Mouse (Mus musculus) thymus, adult 2 months (tissue): ENCODE results near the gene Dbf4. TPM values are rescaled to one million over a fixed set of nuclear protein-coding genes. Genes with fewer than 3 reads are reported as not detected.
A peak's percentile ranks its signal among the peaks of the same experiment; 100 is the strongest.

Experiments used
- DNase-seq: peaks from one replicate; pipeline ENCODE4 v3.0.0; 2021
- H3K27ac ChIP-seq: fragments of 200-500 bp; 2 replicates; pipeline ENCODE4 v1.5.1; 2012; ENCODE audit warnings: low read length, control low read depth; ENCODE audit not compliant: control insufficient read depth, insufficient read depth
- H3K27me3 ChIP-seq: fragments of 200-500 bp; 2 replicates; pipeline ENCODE4 v1.6.1; 2012; ENCODE audit warnings: mild to moderate bottlenecking, low read length, moderate library complexity, mixed read lengths; ENCODE audit not compliant: control insufficient read depth, insufficient read depth
- H3K36me3 ChIP-seq: fragments of 200-500 bp; 2 replicates; pipeline ENCODE4 v1.6.1; 2012; ENCODE audit warnings: mild to moderate bottlenecking, low read length, moderate library complexity; ENCODE audit not compliant: control insufficient read depth, insufficient read depth
- H3K4me1 ChIP-seq: fragments of 200-500 bp; replicated peaks from 2 replicates; pipeline ENCODE4 v1.6.1; 2012; ENCODE audit warnings: low read length; ENCODE audit not compliant: control insufficient read depth, insufficient read depth
- H3K4me3 ChIP-seq: fragments of 200-500 bp; 2 replicates; pipeline ENCODE4 v1.5.1; 2012; ENCODE audit warnings: mild to moderate bottlenecking, low read length, control low read depth, moderate library complexity; ENCODE audit not compliant: control insufficient read depth, insufficient read depth
- CTCF ChIP-seq: fragments of 200-500 bp; IDR thresholded peaks from 2 replicates; pipeline ENCODE4 v1.5.1; 2012; ENCODE audit warnings: mild to moderate bottlenecking, control low read depth, low read length, moderate library complexity, borderline replicate concordance; ENCODE audit not compliant: control insufficient read depth, poor library complexity, insufficient read depth; ENCODE audit errors: extremely low read depth
- POLR2A ChIP-seq: fragments of 200-500 bp; IDR thresholded peaks from 2 replicates; pipeline ENCODE4 v1.6.1; 2012; ENCODE audit warnings: mild to moderate bottlenecking, low read length, control low read depth, moderate library complexity; ENCODE audit not compliant: control insufficient read depth, poor library complexity, insufficient read depth; ENCODE audit errors: extremely low read depth
- WGBS: fragments of 180-500 bp; shearing (Covaris S2); methylation state at CpG from one replicate; pipeline ENCODE4 v1.1.7; 2018; 5-methylcytosine and 5-hydroxymethylcytosine counted together
- polyA plus RNA-seq: library from polyadenylated mRNA; depleted of rRNA; stranded (reverse); fragments of >200 nt; gene quantifications from 2 replicates; pipeline ENCODE4 v1.2.3, GENCODE M21; 2012

The Dbf4 gene
- polyA plus RNA-seq, 1 experiment = 19.3 TPM

GRCm38 (mm10) chr5:8424116-8424515 is 1.6 kb upstream of the Dbf4 start:
- Histone ChIP-seq H3K27ac (no peak overlapping the region), H3K4me3 (no peak overlapping the region), H3K27me3 (no peaks in the 10 kb centered on the region), H3K36me3 (peaks cover 3% of the 10 kb centered on the region; the same call in 1 of the 2 replicates), H3K4me1 (peaks cover 5% of the 10 kb centered on the region)
- DNase-seq = no peak
- WGBS = 53% methylated on average over 7 of the region's 7 CpGs
- TF ChIP-seq CTCF (no peak), POLR2A (no peak)

- no peaks in the 10 kb centered on the region for H3K27me3 ChIP-seq
- no peak for DNase-seq
- TF ChIP-seq CTCF (no peak), POLR2A (no peak)
- H3K27ac ChIP-seq = no peak overlapping the region
- WGBS = 4% methylated on average over 40 of the region's 40 CpGs
- peaks cover 3% of the 10 kb centered on the region; the same call in 1 of the 2 replicates for H3K36me3 ChIP-seq
- H3K4me1 ChIP-seq = peaks cover 5% of the 10 kb centered on the region
- H3K4me3 ChIP-seq = peak overlapping the region; percentile 62
Observed at GRCm38 (mm10) chr5:8422932-8423928, 714 bp upstream of the Dbf4 start.

- peaks cover 8% of the 10 kb centered on the region for H3K4me1 ChIP-seq
- WGBS = 42% methylated on average over 3 of the region's 3 CpGs
- TF ChIP-seq CTCF (no peak), POLR2A (no peak)
- H3K27me3 ChIP-seq = no peaks in the 10 kb centered on the region
- DNase-seq = no peak
- no peak overlapping the region for H3K27ac ChIP-seq
- peaks cover 9% of the 10 kb centered on the region for H3K36me3 ChIP-seq
- H3K4me3 ChIP-seq = no peak overlapping the region
Observed at GRCm38 (mm10) chr5:8421424-8421823, 1.1 kb downstream of the Dbf4 start.

GRCm38 (mm10) chr5:8417443-8417842 is 5.1 kb downstream of the Dbf4 start:
- WGBS = 74% methylated on average over 1 of the region's 1 CpGs
- no peak for DNase-seq
- no peak for TF ChIP-seq CTCF
- peaks cover 12% of the 10 kb centered on the region for H3K36me3 ChIP-seq
- no peak overlapping the region for H3K27ac ChIP-seq
- no peaks in the 10 kb centered on the region for H3K27me3 ChIP-seq
- no peak overlapping the region for H3K4me3 ChIP-seq
- H3K4me1 ChIP-seq = peaks cover 4% of the 10 kb centered on the region; the same call in 1 of the 2 replicates

- 72% methylated on average over 3 of the region's 3 CpGs for WGBS
- Histone ChIP-seq H3K4me1 (peaks cover 4% of the 10 kb centered on the region; the same call in 1 of the 2 replicates), H3K27ac (no peak overlapping the region), H3K36me3 (peaks cover 14% of the 10 kb centered on the region), H3K4me3 (no peak overlapping the region), H3K27me3 (no peaks in the 10 kb centered on the region)
- no peak for DNase-seq
- TF ChIP-seq POLR2A = no peak
- TF ChIP-seq CTCF = no peak
Observed at GRCm38 (mm10) chr5:8416683-8417413, 5.7 kb downstream of the Dbf4 start.

GRCm38 (mm10) chr5:8408746-8409145 is 13.8 kb downstream of the Dbf4 start:
- peaks cover 48% of the 10 kb centered on the region for H3K36me3 ChIP-seq
- TF ChIP-seq POLR2A = no peak
- TF ChIP-seq CTCF = no peak
- WGBS = 89% methylated on average over 4 of the region's 4 CpGs

More at GRCm38 (mm10) chr5:8408746-8409145, 13.8 kb downstream of the Dbf4 start:
- Histone ChIP-seq H3K4me3 (no peak overlapping the region), H3K27ac (no peak overlapping the region), H3K27me3 (no peaks in the 10 kb centered on the region), H3K4me1 (no peaks in the 10 kb centered on the region)
- DNase-seq = no peak
